Mouse (Mus musculus): ENCODE measurements around the gene Decr2. TPM values are rescaled to one million over a fixed set of nuclear protein-coding genes. Genes with fewer than 3 reads are reported as not detected.

The Decr2 gene
- polyA plus RNA-seq (2014; fragmentation: Nextera tagmentation; extraction: Ambion mirVana): 21.0 and 21.5 TPM in 2 replicates

DNA sequence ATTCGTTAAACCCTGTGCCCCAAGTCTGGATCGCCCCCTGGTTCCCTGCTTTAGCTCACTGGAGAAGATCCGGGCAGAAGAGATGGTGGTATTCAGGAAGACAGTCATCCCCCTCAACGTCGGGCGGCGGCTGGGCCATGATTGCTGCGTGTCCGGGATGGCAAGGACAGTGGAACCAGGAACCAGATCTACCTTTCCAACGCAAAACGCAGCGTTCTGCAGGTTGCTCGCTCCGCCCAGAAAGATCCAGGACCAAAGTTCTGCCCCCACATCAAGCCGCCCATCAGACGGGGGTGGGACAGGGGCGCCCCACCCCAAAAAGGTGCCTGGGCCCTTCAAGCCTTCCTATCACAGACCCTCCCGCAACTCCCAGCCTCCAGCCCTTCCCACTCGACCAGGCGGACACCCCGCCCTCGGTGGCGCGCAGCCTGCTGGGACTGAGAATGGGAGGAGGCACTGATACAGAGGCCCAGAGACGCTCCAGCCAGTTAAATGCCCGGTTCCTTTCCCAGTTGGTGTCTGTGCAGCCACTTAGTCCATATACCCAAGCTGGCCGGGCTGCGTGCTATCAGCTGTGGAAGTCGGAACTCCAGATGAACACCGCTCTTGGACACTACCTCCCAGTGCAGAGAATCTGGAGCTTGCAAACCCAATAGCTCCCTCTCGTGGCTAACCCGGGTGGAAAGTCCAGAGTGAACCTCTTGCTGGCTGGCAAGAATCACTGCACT, at the start of gene Decr2:
TSS of gene Decr2 (minus strand) at position 433 of the 728 bp plus-strand sequence.
- Histone ChIP-seq H3K27me3 (ENCODE audit: control insufficient read depth, insufficient read depth, low read length) (no peaks in the 10 kb centered on the region), H3K4me3 (replicated peaks; ENCODE audit: low read depth, low read length) (peak within 1 kb of the TSS; percentile 46), H3K36me3 (ENCODE audit: control insufficient read depth, insufficient read depth, low read length) (no peaks in the 10 kb centered on the region), H3K27ac (replicated peaks; ENCODE audit: low read depth, low read length) (peak within 1 kb of the TSS; percentile 77), H3K9me3 (ENCODE audit: control insufficient read depth, low read length) (no peaks in the 10 kb centered on the region), H3K4me2 (ENCODE audit: low read length) (peak within 1 kb of the TSS; percentile 62), H3K9ac (replicated peaks; ENCODE audit: low read length) (peak within 1 kb of the TSS; percentile 69), H3K4me1 (ENCODE audit: control insufficient read depth, insufficient read depth, low read length) (0 out of 2 replicates have a peak, but pooled peaks cover 5% of the 10 kb centered on the region)
- peak; percentile 96 for DNase-seq
- ATAC-seq (ENCODE audit: low FRiP score, low TSS enrichment): peak; percentile 76; the same call in 1 of the 2 replicates
- WGBS: 2% methylated on average over 32 of the region's 32 CpGs

DNA sequence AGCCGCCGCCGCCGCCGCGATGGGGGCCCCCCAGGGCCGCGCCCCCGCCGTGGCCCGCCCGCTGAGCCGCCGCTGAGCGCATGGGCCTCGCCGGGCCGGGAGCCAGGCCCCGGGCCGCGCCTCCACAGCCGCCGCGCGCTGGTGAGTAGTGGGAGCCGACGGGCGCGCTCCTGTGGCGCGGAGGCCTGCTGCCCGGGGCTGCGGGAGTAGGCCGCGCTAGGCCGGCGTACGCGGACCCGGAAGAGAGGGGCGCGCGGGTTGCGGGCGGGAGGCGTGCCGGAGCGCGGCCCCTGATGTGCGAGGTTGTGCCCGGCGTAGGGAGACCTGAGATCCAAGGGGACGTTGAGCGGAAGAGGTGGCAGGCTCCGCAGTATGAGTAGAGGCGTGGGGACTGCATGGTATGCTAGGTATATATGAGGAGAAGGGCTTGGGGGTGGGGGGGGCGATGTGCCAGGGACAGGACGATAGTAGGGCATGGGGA, 48.8 kb upstream of the Decr2 start:
- Histone ChIP-seq H3K27ac (replicated peaks; ENCODE audit: low read depth, low read length) (peak overlapping the region; percentile 94), H3K36me3 (ENCODE audit: control insufficient read depth, insufficient read depth, low read length) (peaks cover 16% of the 10 kb centered on the region), H3K27me3 (ENCODE audit: control insufficient read depth, insufficient read depth, low read length) (no peaks in the 10 kb centered on the region), H3K4me3 (replicated peaks; ENCODE audit: low read depth, low read length) (peak overlapping the region; percentile 80), H3K9me3 (ENCODE audit: control insufficient read depth, low read length) (no peaks in the 10 kb centered on the region), H3K9ac (replicated peaks; ENCODE audit: low read length) (peak overlapping the region; percentile 95), H3K4me2 (ENCODE audit: low read length) (peak overlapping the region; percentile 81), H3K4me1 (ENCODE audit: control insufficient read depth, insufficient read depth, low read length) (peaks cover 29% of the 10 kb centered on the region)
- DNase-seq (peak; percentile 67), ATAC-seq (ENCODE audit: low FRiP score, low TSS enrichment) (peak; percentile 74)
- WGBS: under 1% methylated on average over 51 of the region's 58 CpGs

DNA sequence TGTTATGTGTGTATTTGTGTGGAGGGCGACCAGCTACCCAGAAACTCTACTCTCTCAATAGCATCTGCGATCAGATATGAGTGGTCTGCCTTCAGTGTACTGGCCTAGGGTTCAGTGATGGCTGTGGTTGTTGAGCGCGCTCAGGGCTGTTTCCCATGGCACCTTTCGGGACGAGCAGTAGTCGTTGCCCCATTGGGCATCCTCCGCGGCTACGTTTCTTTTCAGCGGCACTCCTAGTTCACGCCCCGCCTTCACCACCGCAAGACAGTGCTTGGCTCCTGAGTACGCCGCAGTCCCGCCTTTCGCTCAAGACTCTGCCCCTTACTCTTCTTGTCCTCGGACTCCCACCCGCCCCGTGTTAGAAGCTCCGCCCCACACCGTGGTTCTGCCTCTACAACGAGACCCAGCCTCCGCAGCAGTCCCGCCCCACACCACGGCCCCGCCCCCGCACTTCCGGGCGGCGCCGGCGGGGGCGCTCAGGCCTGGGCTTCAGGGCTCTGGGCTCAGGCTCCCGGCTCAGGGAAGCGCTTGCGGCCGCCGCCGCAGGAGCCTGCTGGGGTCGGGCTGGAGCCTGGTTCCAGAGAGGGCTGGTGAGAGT, 48.2 kb upstream of the Decr2 start, which contains the start of gene Axin1:
TSS of gene Axin1 (plus strand) at position 450 of the 598 bp plus-strand sequence.
- peaks cover 11% of the 10 kb centered on the region for H3K36me3 ChIP-seq (ENCODE audit: control insufficient read depth, insufficient read depth, low read length)
- H3K4me1 ChIP-seq (ENCODE audit: control insufficient read depth, insufficient read depth, low read length): peaks cover 32% of the 10 kb centered on the region
- H3K27me3 ChIP-seq (ENCODE audit: control insufficient read depth, insufficient read depth, low read length): no peaks in the 10 kb centered on the region
- ATAC-seq (ENCODE audit: low FRiP score, low TSS enrichment) (peak; percentile 96), DNase-seq (peak; percentile 97)
- peak within 1 kb of the TSS; percentile 95 for H3K9ac ChIP-seq (replicated peaks; ENCODE audit: low read length)
- H3K4me3 ChIP-seq (replicated peaks; ENCODE audit: low read depth, low read length): peak within 1 kb of the TSS; percentile 80
- peak within 1 kb of the TSS; percentile 81 for H3K4me2 ChIP-seq (ENCODE audit: low read length)
- no peaks in the 10 kb centered on the region for H3K9me3 ChIP-seq (ENCODE audit: control insufficient read depth, low read length)
- peak within 1 kb of the TSS; percentile 94 for H3K27ac ChIP-seq (replicated peaks; ENCODE audit: low read depth, low read length)
- 1% methylated on average over 42 of the region's 42 CpGs for WGBS

DNA sequence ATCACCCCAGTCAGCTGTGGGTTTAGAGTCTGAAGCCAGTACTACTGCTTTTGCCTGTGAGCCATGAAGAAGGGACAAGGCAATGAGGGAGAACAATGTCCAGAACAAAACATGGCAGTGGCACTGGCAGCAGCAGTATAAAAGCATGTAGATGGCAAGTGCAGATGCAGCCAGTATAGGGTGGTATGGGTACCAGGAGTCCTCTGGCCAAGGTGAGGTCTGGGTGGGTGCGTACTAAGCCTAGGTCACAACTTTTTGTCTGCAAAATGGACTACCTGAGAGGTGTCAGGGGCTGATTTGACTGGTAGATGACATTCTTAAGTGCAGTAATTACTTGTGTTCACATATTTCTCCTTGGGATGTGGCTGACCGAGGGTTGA, 47.6 kb upstream of the Decr2 start:
- Histone ChIP-seq H3K9ac (replicated peaks; ENCODE audit: low read length) (no peak overlapping the region), H3K27me3 (ENCODE audit: control insufficient read depth, insufficient read depth, low read length) (no peaks in the 10 kb centered on the region), H3K4me1 (ENCODE audit: control insufficient read depth, insufficient read depth, low read length) (peaks cover 36% of the 10 kb centered on the region), H3K27ac (replicated peaks; ENCODE audit: low read depth, low read length) (peak overlapping the region; percentile 94), H3K36me3 (ENCODE audit: control insufficient read depth, insufficient read depth, low read length) (peaks cover 5% of the 10 kb centered on the region), H3K4me2 (ENCODE audit: low read length) (peak overlapping the region; percentile 81), H3K4me3 (replicated peaks; ENCODE audit: low read depth, low read length) (peak overlapping the region; percentile 80), H3K9me3 (ENCODE audit: control insufficient read depth, low read length) (no peaks in the 10 kb centered on the region)
- DNase-seq: no peak
- ATAC-seq (ENCODE audit: low FRiP score, low TSS enrichment): no peak
- 81% methylated on average over 2 of the region's 2 CpGs for WGBS

DNA sequence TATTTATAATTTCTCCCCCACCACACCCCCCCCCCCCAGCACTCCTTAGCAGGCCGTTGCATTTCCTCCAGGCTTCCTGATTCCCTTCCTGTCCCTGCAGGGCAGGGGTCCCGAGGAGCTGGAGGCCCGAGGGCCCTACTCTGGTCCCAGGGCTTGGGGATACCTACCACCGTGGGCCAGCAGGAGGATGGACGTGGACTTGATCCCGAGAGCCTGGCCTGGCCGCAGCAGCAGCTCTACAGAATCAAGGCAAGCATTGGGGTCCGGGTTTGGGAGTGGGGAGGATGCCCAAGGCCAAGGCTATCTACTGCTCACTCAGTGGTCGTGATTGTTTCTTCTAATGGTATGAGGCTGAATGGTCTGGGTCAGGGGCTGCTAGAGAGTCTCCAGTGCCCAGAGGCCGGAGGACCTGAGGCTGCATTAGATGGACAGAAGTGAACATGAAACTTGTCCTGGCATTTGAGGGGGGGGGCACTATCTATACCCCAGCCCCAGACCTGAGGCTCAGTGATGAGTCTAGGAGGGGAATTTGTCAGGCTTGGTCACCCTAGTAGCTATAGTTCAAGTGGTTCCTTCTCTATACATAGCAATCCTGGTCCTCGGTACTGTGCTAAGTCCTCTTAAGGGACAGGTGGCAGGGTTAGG, 47.1 kb upstream of the Decr2 start:
- Histone ChIP-seq H3K4me1 (ENCODE audit: control insufficient read depth, insufficient read depth, low read length) (peaks cover 40% of the 10 kb centered on the region), H3K4me3 (replicated peaks; ENCODE audit: low read depth, low read length) (no peak overlapping the region), H3K9me3 (ENCODE audit: control insufficient read depth, low read length) (no peaks in the 10 kb centered on the region), H3K27ac (replicated peaks; ENCODE audit: low read depth, low read length) (no peak overlapping the region), H3K27me3 (ENCODE audit: control insufficient read depth, insufficient read depth, low read length) (no peaks in the 10 kb centered on the region), H3K36me3 (ENCODE audit: control insufficient read depth, insufficient read depth, low read length) (no peaks in the 10 kb centered on the region), H3K4me2 (ENCODE audit: low read length) (no peak overlapping the region; the same call in 1 of the 2 replicates), H3K9ac (replicated peaks; ENCODE audit: low read length) (no peak overlapping the region)
- WGBS: 87% methylated on average over 11 of the region's 11 CpGs
- DNase-seq (no peak), ATAC-seq (ENCODE audit: low FRiP score, low TSS enrichment) (no peak)

DNA sequence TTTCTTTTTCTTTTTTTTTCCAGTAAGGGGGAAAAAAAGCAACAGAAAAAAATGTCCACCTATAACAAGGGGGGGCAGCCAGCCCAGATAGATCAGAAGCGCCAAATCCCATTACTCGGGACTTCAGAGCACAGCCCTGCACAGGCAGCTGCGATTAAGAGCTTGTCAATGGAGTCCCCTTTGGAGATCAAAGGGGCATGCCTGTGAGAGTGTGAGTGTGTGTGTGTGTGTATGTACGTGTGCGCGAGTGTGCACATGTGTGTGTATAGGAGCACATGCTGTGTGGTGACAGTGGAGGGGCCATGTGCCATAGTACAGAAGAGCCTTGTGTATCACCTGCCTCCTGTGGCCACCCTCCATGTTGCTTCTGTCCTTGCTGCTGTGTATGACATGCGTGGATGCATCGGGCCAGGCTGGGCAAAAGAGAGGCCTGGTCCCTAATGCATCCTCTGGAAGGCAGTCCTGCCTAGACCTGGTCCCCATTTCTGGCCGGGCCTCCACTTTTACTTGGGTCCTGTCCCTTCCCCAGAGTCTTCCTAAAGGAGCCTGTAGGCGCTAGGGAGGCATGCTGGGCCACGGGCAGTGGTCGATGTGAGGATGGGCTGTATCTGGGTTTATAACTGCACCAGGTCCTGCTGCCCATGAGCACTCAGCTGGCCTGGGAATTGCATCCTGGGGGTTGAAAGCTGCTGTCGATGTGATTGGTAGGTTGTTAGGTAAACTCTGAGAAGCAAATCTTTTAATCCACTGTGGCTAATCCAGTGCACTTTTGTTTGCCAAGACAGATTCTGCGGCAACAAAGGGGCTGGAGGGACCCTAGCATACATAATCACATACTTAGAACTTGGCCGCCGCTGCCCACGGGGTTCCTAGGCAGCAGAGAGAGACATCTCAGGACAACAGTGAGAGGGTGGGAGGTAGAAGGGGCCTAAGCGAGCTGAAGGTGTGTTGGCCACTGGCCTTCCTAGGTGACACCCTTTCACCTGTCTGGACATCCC, 42.0 kb upstream of the Decr2 start:
- Histone ChIP-seq H3K4me3 (replicated peaks; ENCODE audit: low read depth, low read length) (peak overlapping the region; percentile 44), H3K27me3 (ENCODE audit: control insufficient read depth, insufficient read depth, low read length) (no peaks in the 10 kb centered on the region), H3K36me3 (ENCODE audit: control insufficient read depth, insufficient read depth, low read length) (peaks cover 30% of the 10 kb centered on the region), H3K9ac (replicated peaks; ENCODE audit: low read length) (peak overlapping the region; percentile 66), H3K4me1 (ENCODE audit: control insufficient read depth, insufficient read depth, low read length) (peaks cover 13% of the 10 kb centered on the region), H3K4me2 (ENCODE audit: low read length) (peak overlapping the region; percentile 66), H3K9me3 (ENCODE audit: control insufficient read depth, low read length) (no peaks in the 10 kb centered on the region), H3K27ac (replicated peaks; ENCODE audit: low read depth, low read length) (peak overlapping the region; percentile 85)
- 20% methylated on average over 18 of the region's 18 CpGs for WGBS
- peak; percentile 70 for ATAC-seq (ENCODE audit: low FRiP score, low TSS enrichment)
- peak; percentile 79 for DNase-seq

DNA sequence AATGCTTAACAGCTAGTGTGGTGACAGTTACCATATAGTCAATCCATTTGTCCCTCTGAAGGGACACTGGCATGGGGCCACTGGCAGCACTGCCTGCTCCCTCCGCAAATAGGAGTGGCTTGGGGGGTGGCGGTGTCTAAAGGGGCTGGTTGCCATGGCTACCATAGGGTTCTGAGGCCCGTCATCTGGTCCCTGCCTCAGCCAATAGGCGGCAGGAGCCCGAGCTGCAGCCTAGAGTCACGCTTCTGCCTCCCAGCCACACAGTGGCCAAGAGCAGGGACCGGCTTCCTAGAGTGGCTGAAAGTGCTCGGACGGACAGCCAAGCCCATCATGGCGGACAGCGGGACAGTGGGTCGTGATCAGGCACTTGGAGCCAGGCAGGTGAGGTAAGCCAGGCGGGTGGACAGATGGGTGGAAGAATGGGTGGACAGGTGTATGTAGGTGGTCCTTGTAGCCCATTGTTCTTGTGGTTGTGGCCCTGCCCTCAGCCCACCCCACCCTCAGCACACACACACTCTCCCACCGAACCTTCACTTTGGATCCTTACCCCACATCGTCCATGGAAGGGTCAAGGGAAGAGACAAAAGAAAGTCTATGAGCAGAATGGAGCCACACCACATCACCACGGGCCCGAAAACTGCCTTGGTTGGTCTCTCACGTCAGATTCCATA, 41.1 kb upstream of the Decr2 start:
- peak overlapping the region; percentile 66 for H3K9ac ChIP-seq (replicated peaks; ENCODE audit: low read length)
- H3K36me3 ChIP-seq (ENCODE audit: control insufficient read depth, insufficient read depth, low read length): peaks cover 40% of the 10 kb centered on the region
- H3K27ac ChIP-seq (replicated peaks; ENCODE audit: low read depth, low read length): peak overlapping the region; percentile 85
- H3K4me1 ChIP-seq (ENCODE audit: control insufficient read depth, insufficient read depth, low read length): peaks cover 13% of the 10 kb centered on the region
- H3K27me3 ChIP-seq (ENCODE audit: control insufficient read depth, insufficient read depth, low read length): no peaks in the 10 kb centered on the region
- DNase-seq: peak; percentile 88
- peak overlapping the region; percentile 66 for H3K4me2 ChIP-seq (ENCODE audit: low read length)
- ATAC-seq (ENCODE audit: low FRiP score, low TSS enrichment): peak; percentile 83
- no peaks in the 10 kb centered on the region for H3K9me3 ChIP-seq (ENCODE audit: control insufficient read depth, low read length)
- WGBS: 32% methylated on average over 18 of the region's 18 CpGs
- H3K4me3 ChIP-seq (replicated peaks; ENCODE audit: low read depth, low read length): peak overlapping the region; percentile 44

All from midbrain, embryonic 14.5 days (tissue).